Mouse (Mus musculus) kidney, embryonic 16.5 days (tissue): ENCODE data around the gene Zmynd12. TPM values are rescaled to one million over a fixed set of nuclear protein-coding genes. Genes with fewer than 3 reads are reported as not detected.

ENCODE experiments used
- ATAC-seq: fragments of 200-750 bp; cut with Nextera tagmentation; 2 replicates; pipeline ENCODE4 v1.8.0; 2017; ENCODE audit warnings: moderate TSS enrichment; ENCODE audit not compliant: low FRiP score, low TSS enrichment
- H3K27ac ChIP-seq: fragments of 300-500 bp; sonication (generic); 2 replicates; pipeline ENCODE4 v1.5.1; 2014; ENCODE audit warnings: low read length
- H3K27me3 ChIP-seq: fragments of 300-500 bp; sonication (generic); 2 replicates; pipeline ENCODE4 v1.6.1; 2014; ENCODE audit warnings: low read length, control low read depth, mixed read lengths; ENCODE audit not compliant: insufficient read depth
- H3K36me3 ChIP-seq: fragments of 300-500 bp; sonication (generic); 2 replicates; pipeline ENCODE4 v1.6.1; 2014; ENCODE audit warnings: low read length, control low read depth, mixed read lengths; ENCODE audit not compliant: insufficient read depth
- H3K4me1 ChIP-seq: fragments of 300-500 bp; sonication (generic); 2 replicates; pipeline ENCODE4 v1.6.1; 2014; ENCODE audit warnings: low read length, control low read depth, mixed read lengths; ENCODE audit not compliant: insufficient read depth
- H3K4me2 ChIP-seq: fragments of 300-500 bp; sonication (generic); replicated peaks from 2 replicates; pipeline ENCODE4 v1.6.1; 2014; ENCODE audit warnings: low read depth, low read length
- H3K4me3 ChIP-seq: fragments of 300-500 bp; sonication (generic); 2 replicates; pipeline ENCODE4 v1.5.1; 2014; ENCODE audit warnings: mild to moderate bottlenecking, low read length
- H3K9ac ChIP-seq: fragments of 300-500 bp; sonication (generic); replicated peaks from 2 replicates; pipeline ENCODE4 v1.6.1; 2014; ENCODE audit warnings: low read length
- H3K9me3 ChIP-seq: fragments of 300-500 bp; sonication (generic); 2 replicates; pipeline ENCODE4 v1.6.1; 2016; ENCODE audit warnings: low read length, control low read depth
- WGBS: fragments of 180-500 bp; shearing (Covaris S2); extraction: QIAGEN DNeasy Blood & Tissue Kit; methylation state at CpG from one replicate; pipeline ENCODE4 v1.1.7; 2014; 5-methylcytosine and 5-hydroxymethylcytosine counted together
- polyA plus RNA-seq: library from polyadenylated mRNA; unstranded; fragments of >200 nt; fragmentation: Nextera tagmentation; extraction: Ambion mirVana; gene quantifications from 2 replicates; pipeline ENCODE4 v1.2.1, GENCODE M21; 2015

Zmynd12 gene
- polyA plus RNA-seq, 1 experiment from 2014 or later, result 0.87 TPM

DNA sequence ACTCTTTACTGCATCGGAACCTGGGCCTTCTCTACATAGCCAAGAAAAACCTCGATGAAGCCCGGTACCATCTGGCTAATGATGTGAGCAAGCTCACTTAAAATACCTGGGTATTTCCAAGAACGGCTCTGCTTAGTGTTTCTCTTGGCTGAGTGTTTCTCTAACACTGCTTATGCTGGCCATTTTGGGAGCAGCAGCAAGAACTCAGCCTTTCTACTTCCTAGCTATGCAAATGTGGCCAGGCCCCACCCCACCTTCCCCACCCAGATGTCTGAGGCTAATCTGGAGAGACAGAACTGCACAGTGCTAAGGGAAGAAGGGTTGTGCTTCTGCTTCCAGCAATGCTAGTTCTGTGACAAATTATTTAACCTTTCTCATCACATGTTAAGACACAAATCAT is 19.2 kb downstream of the Zmynd12 start:
- 0 out of 2 replicates have a peak, but pooled peaks cover 4% of the 10 kb centered on the region for H3K4me1 ChIP-seq
- no peaks in the 10 kb centered on the region for H3K36me3 ChIP-seq
- H3K4me2 ChIP-seq, result no peak overlapping the region
- H3K9me3 ChIP-seq, result no peaks in the 10 kb centered on the region
- no peaks in the 10 kb centered on the region for H3K27me3 ChIP-seq
- ATAC-seq, result no peak
- no peak overlapping the region for H3K9ac ChIP-seq
- no peak overlapping the region for H3K27ac ChIP-seq
- no peak overlapping the region for H3K4me3 ChIP-seq
- WGBS, result 88% methylated on average over 4 of the region's 4 CpGs

DNA sequence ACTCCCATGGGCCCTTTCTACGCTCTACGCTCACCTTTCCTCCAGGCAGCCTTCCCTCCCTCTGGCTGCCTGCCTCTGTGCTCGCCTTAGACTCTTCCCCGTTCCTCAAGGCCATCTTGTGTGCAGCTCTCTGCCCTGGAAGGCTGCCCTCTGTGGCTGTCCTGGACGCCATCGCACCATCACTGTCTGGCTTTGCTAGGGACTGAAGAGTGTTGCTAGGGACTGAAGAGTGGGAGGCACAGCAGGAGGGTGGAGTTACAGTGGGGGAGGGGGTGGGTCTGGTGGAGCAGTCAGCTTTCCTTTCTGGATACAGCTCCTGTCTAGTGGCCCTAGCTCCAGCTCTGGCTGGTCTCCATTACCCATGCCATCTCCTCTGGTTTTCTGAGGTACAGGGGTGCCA is 19.9 kb downstream of the Zmynd12 start:
- Histone ChIP-seq H3K36me3 (no peaks in the 10 kb centered on the region), H3K4me1 (0 out of 2 replicates have a peak, but pooled peaks cover 4% of the 10 kb centered on the region), H3K27me3 (no peaks in the 10 kb centered on the region), H3K9ac (no peak overlapping the region), H3K4me3 (no peak overlapping the region), H3K27ac (no peak overlapping the region), H3K9me3 (no peaks in the 10 kb centered on the region), H3K4me2 (0 out of 2 replicates have a peak overlapping the region, but pooled peaks have one; percentile 0)
- peak; percentile 61 for ATAC-seq
- whole genome bisulfite sequencing, result 33% methylated on average over 6 of the region's 6 CpGs

DNA sequence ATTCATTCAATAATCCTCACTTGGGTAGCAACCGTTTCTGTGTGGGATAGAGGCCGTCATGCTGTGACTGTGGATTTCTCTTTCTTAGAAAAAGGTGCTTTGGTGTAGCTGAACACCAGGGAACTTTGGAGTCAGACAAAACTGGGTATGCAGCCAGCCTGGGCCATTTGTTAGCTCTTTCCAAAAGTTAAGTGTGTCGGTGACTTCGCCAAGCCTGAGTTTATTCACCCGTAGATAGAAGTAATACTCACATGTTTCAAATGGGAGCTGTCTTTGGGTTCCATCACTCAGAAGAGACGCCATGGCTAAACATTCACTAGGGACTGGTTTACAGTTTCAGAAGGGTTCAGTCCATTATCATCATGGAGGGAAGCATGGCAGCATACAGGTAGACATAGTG is 24.6 kb downstream of the Zmynd12 start:
- Histone ChIP-seq H3K4me3 (no peak overlapping the region), H3K4me2 (no peak overlapping the region), H3K36me3 (no peaks in the 10 kb centered on the region), H3K9me3 (no peaks in the 10 kb centered on the region), H3K9ac (no peak overlapping the region), H3K4me1 (0 out of 2 replicates have a peak, but pooled peaks cover 4% of the 10 kb centered on the region), H3K27ac (no peak overlapping the region), H3K27me3 (no peaks in the 10 kb centered on the region)
- ATAC-seq, result no peak
- 93% methylated on average over 6 of the region's 6 CpGs for WGBS

DNA sequence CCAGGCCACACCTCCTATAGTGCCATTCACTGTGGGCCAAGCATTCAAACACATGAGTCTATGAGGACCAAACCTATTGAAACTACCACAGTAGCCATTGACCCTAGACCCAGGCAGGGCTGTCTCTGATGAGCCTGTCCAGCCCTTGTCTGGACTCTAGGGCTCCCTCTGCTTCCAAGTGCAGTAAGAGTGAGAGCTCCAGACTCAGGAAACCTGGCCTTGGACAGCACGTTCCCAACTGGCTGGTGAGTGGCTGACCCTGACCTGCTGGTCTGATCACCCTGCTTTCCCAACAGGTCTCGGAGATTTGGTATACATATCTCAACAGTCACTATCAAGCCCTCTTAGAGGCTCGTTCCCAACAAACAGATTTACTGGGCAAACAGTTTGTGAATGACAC is 25.2 kb downstream of the Zmynd12 start:
- ATAC-seq, result no peak
- no peak overlapping the region for H3K4me2 ChIP-seq
- no peak overlapping the region for H3K27ac ChIP-seq
- no peaks in the 10 kb centered on the region for H3K9me3 ChIP-seq
- H3K36me3 ChIP-seq, result no peaks in the 10 kb centered on the region
- no peaks in the 10 kb centered on the region for H3K4me1 ChIP-seq
- 76% methylated on average over 3 of the region's 3 CpGs for WGBS
- no peak overlapping the region for H3K9ac ChIP-seq
- H3K4me3 ChIP-seq, result no peak overlapping the region
- no peaks in the 10 kb centered on the region for H3K27me3 ChIP-seq

DNA sequence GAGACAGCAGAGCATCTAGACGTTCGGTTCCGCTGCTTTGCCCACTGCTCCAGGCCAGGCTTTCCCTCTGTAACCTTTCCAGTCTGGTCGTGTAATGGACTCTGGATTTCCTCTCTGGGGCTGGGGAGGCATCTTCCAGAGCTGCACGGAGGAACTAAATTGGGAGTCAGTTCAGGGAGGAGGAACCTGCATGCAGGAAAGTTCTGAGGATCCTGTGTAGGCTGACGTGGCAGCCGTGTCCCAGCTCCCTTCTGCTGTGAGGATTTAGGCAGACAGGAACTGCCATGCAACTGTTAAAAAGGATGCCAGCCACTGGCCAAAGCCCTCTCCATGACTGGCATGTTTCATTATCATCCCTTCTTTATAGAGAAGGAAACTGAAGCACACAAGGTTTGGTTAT is 27.8 kb downstream of the Zmynd12 start:
- WGBS, result 53% methylated on average over 7 of the region's 7 CpGs
- Histone ChIP-seq H3K27ac (no peak overlapping the region), H3K4me3 (no peak overlapping the region), H3K9ac (no peak overlapping the region), H3K36me3 (no peaks in the 10 kb centered on the region), H3K4me2 (no peak overlapping the region), H3K9me3 (0 out of 2 replicates have a peak, but pooled peaks cover 2% of the 10 kb centered on the region), H3K27me3 (no peaks in the 10 kb centered on the region), H3K4me1 (0 out of 2 replicates have a peak, but pooled peaks cover 3% of the 10 kb centered on the region)
- ATAC-seq, result no peak

DNA sequence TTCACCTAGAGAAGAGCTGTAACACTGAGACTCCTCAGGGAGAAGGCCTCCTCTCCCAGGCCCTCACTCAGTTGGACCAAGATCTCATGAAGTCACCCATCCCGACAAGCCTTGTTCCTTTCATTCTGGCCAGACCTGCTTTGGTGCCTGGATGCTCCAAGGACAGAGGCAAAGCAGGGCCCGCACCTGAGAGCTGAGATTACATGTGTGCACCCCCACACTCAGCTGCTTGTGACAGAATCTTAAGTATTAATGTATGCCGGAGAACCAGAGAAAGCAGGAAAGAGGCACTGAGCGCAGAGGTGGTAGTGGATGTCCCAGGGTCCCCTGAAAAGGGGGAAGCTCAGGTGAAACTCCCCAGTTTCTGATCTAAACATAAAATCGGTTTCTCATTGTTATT is 30.5 kb downstream of the Zmynd12 start:
- ATAC-seq, result no peak
- 70% methylated on average over 5 of the region's 5 CpGs for WGBS

DNA sequence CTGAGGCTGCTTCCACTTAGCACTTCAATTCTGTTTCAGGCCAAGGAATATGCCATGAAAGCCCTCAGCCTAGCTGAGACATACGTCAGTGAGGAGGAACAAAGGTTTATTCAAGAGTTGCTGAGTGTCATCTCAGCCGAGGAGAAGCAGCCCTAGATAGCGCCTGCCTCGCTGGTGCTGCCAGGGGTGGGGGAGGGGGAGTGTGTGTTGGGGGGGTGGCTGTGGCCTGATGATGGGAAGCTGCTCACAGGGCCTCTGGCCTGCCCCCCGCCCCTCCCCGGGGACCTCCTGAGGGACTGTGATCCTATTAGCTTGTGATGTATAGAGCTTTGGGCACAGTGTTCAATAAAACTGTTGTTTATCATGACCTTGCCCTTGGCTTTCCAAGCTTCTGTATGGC is 30.9 kb downstream of the Zmynd12 start:
- 0 out of 2 replicates have a peak, but pooled peaks have one; percentile 15 for ATAC-seq
- H3K4me1 ChIP-seq, result 0 out of 2 replicates have a peak, but pooled peaks cover 3% of the 10 kb centered on the region
- no peak overlapping the region for H3K27ac ChIP-seq
- WGBS, result 26% methylated on average over 6 of the region's 6 CpGs
- H3K9ac ChIP-seq, result no peak overlapping the region
- H3K27me3 ChIP-seq, result no peaks in the 10 kb centered on the region
- H3K4me3 ChIP-seq, result no peak overlapping the region
- H3K36me3 ChIP-seq, result no peaks in the 10 kb centered on the region
- no peak overlapping the region for H3K4me2 ChIP-seq
- 0 out of 2 replicates have a peak, but pooled peaks cover 3% of the 10 kb centered on the region for H3K9me3 ChIP-seq

More for the DNA sequence above, 30.5 kb downstream of the Zmynd12 start:
- H3K9ac ChIP-seq, result no peak overlapping the region
- 0 out of 2 replicates have a peak, but pooled peaks cover 3% of the 10 kb centered on the region for H3K9me3 ChIP-seq
- no peaks in the 10 kb centered on the region for H3K27me3 ChIP-seq
- H3K36me3 ChIP-seq, result no peaks in the 10 kb centered on the region
- no peak overlapping the region for H3K4me2 ChIP-seq
- 0 out of 2 replicates have a peak, but pooled peaks cover 3% of the 10 kb centered on the region for H3K4me1 ChIP-seq
- no peak overlapping the region for H3K4me3 ChIP-seq
- no peak overlapping the region for H3K27ac ChIP-seq

DNA sequence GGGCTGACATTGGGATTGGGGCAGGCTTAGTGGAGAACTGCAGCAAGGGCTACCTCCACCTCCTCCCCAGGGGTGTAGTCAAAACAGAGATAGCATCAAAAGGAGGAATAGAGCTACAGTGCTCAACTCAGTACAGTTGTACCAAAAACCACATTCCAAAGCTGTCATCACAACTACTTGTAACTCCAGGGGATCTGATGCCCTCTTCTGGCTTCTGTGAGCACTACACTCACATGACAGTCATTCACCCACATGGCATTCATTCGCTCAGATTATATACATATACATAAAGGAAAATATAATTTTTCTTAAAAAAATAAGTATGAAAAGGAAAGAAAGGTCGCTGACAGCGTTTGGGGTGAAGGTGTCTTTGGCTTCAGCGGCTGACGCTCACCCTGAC is 37.7 kb downstream of the Zmynd12 start:
- Histone ChIP-seq H3K4me1 (peaks cover 27% of the 10 kb centered on the region), H3K36me3 (no peaks in the 10 kb centered on the region), H3K9me3 (0 out of 2 replicates have a peak, but pooled peaks cover 3% of the 10 kb centered on the region), H3K27me3 (no peaks in the 10 kb centered on the region), H3K9ac (no peak overlapping the region), H3K4me2 (no peak overlapping the region; the same call in 1 of the 2 replicates), H3K4me3 (no peak overlapping the region), H3K27ac (no peak overlapping the region)
- no peak for ATAC-seq
- WGBS, result 57% methylated on average over 5 of the region's 5 CpGs

DNA sequence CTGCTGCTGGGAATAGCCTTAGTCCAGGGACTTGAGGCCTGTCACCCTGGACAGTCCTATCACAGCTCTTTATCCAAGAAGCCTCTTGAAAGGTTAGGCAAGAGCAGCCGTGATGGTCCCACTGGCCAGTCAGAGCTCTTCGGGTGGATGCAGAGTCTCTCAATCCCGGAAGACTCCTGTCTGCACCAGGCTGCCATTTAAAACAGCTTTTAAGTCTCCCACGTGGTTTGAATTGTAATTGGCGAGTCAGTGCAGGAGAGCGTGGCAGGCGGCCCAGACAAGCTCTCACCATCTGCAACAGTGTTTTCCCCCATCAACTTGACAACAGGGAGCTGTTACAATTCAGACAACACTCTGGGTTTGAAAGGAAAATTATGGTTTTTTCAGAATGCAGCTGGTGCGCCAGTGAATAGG is 38.1 kb downstream of the Zmynd12 start:
- Histone ChIP-seq H3K9ac (no peak overlapping the region), H3K4me1 (peaks cover 27% of the 10 kb centered on the region), H3K36me3 (no peaks in the 10 kb centered on the region), H3K27me3 (no peaks in the 10 kb centered on the region), H3K4me2 (no peak overlapping the region; the same call in 1 of the 2 replicates), H3K27ac (0 out of 2 replicates have a peak overlapping the region, but pooled peaks have one; percentile 21), H3K4me3 (no peak overlapping the region), H3K9me3 (no peaks in the 10 kb centered on the region)
- 23% methylated on average over 8 of the region's 8 CpGs for WGBS
- ATAC-seq, result peak; percentile 72

DNA sequence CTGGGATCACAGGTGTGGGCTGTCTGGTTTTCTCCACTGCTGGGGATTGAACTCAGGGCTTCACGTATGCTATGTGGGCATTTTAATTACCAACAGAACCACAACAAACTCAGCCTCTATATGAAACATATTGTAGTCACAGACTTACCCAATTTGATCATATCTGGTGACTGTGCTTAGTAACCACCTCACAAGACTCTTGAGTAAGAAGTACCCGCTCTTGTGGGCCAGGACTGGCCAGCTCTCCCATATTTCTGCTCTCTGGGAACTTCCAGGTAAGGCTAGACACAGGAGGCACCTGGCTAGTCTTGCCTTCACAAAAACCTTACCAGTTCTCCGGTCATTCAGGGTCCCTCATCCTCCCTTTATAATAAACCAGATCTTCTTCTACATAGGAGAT is 39.8 kb downstream of the Zmynd12 start:
- Histone ChIP-seq H3K9ac (no peak overlapping the region), H3K9me3 (no peaks in the 10 kb centered on the region), H3K27ac (no peak overlapping the region; the same call in 1 of the 2 replicates), H3K36me3 (no peaks in the 10 kb centered on the region), H3K4me1 (peaks cover 27% of the 10 kb centered on the region), H3K4me2 (no peak overlapping the region), H3K4me3 (no peak overlapping the region), H3K27me3 (no peaks in the 10 kb centered on the region)
- 0 out of 2 replicates have a peak, but pooled peaks have one; percentile 2 for ATAC-seq
- 75% methylated on average over 3 of the region's 3 CpGs for WGBS
